Mouse (Mus musculus): Measurements from ENCODE around the gene Sfxn5.

GRCm38 (mm10) chr6:85355753-85356152, 22.5 kb upstream of the Sfxn5 start:
- no peak for TF ChIP-seq CTCF (conservative IDR thresholded peaks at IDR 0.05; ENCODE audit: insufficient read depth, insufficient read length, low read depth, low read length)
- TF ChIP-seq POLR2A (IDR thresholded peaks at IDR 0.05; ENCODE audit: low read depth, low read length): no peak
